In the genomic region with DNA sequence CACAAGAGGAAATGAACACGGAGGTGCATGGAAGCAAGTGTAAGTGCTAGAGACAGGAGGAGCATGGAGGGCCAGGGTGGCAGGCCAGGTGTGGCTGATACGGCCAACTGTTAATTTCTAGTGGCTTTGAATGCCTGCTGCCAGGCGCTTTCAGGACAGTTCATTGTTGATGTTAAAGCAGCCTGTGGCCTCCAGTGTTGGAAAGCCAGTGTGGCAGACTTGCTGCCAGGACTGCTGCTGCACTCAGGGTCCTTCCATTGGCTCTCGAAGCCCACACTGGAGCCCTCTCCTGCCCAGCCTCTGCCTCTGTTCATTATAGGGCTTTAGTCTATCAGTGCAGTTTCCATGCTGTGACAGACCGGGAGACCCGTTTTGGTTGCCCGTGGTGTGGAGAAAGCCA, we compare ENCODE assay signal across 19 mouse cellular contexts. TPM values are rescaled to one million over a fixed set of nuclear protein-coding genes. Genes with fewer than 3 reads are reported as not detected.
DNase-seq lines count a peak whose midpoint lies in the region; ATAC-seq lines count a peak whose summit lies in the region.
"Had no signal": no experiment of that assay in that cellular context is flagged by ENCODE, and none has a peak within 500 bp of the region (broad histone marks: within the 10 kb centered on the region; RNA-seq: fewer than 3 reads in every experiment).

No protein-coding gene starts in this region.

- intact Hi-C loops in heart, postnatal 14 days (cut with DNase I) = loop anchor here (10.0 kb wide), 1 partner anchor 246 kb away; no protein-coding TSS in a partner anchor

- H3K27ac ChIP-seq in heart, embryonic 10.5 days = 0 out of 2 replicates have a peak overlapping the region, but pooled peaks have one; percentile 13
- H3K27ac ChIP-seq in hindbrain, embryonic 13.5 days = peak overlapping the region; percentile 40; the same call in 1 of the 2 replicates
- no peak overlapping the region for H3K27ac ChIP-seq in hindbrain, embryonic 10.5 days
- H3K27ac ChIP-seq in neural tube, embryonic 13.5 days (replicated peaks) = no peak overlapping the region; the same call in 1 of the 2 replicates
- H3K27ac ChIP-seq: embryonic facial prominence, embryonic 10.5 days; kidney, postnatal 0 days; neural tube, embryonic 12.5 days had no signal

- 46% methylated on average over 7 of the region's 7 CpGs for WGBS in heart, embryonic 10.5 days
- 52% methylated on average over 7 of the region's 7 CpGs for WGBS in hindbrain, embryonic 13.5 days
- WGBS in hindbrain, embryonic 10.5 days = 67% methylated on average over 7 of the region's 7 CpGs
- WGBS in neural tube, embryonic 13.5 days = 63% methylated on average over 7 of the region's 7 CpGs

- no peak overlapping the region for H3K4me2 ChIP-seq in hindbrain, embryonic 13.5 days
- no peak overlapping the region for H3K4me2 ChIP-seq in neural tube, embryonic 13.5 days
- H3K4me2 ChIP-seq: neural tube, embryonic 12.5 days had no signal

- no peak for ATAC-seq in hindbrain, embryonic 13.5 days (ENCODE audit: low FRiP score)
- no peak for ATAC-seq in neural tube, embryonic 13.5 days (ENCODE audit: low read depth)
- ATAC-seq: liver, postnatal 0 days had no signal

- DNase-seq in heart, embryonic 10.5 days (ENCODE audit: low spot score) = no peak
- no peak for DNase-seq in heart, postnatal 14 days
- no peak for DNase-seq in hindbrain, embryonic 10.5 days (ENCODE audit: low spot score)
- no peak for DNase-seq in neural tube, embryonic 10.5 days (ENCODE audit: extremely low spot score, low spot score)
- DNase-seq in right cerebral cortex, postnatal 4 days = no peak
- DNase-seq: adrenal gland, adult 2 months; cerebellum, adult 2 months; gastrocnemius, adult 2 months; kidney, adult 11 months; layer of hippocampus, postnatal 36 days; liver, postnatal 0 days; lung, postnatal 10 days; spleen, adult 18-20 months; thymus, postnatal 36 days had no signal

- H3K4me1 ChIP-seq in heart, embryonic 10.5 days = peaks cover 77% of the 10 kb centered on the region
- H3K4me1 ChIP-seq in hindbrain, embryonic 13.5 days (replicated peaks) = peaks cover 94% of the 10 kb centered on the region
- H3K4me1 ChIP-seq in hindbrain, embryonic 10.5 days (replicated peaks) = peaks cover 76% of the 10 kb centered on the region
- H3K4me1 ChIP-seq in neural tube, embryonic 13.5 days (replicated peaks) = peaks cover 98% of the 10 kb centered on the region

- no peaks in the 10 kb centered on the region for H3K9me3 ChIP-seq in heart, embryonic 10.5 days
- no peaks in the 10 kb centered on the region for H3K9me3 ChIP-seq in hindbrain, embryonic 13.5 days
- no peaks in the 10 kb centered on the region for H3K9me3 ChIP-seq in hindbrain, embryonic 10.5 days
- no peaks in the 10 kb centered on the region for H3K9me3 ChIP-seq in neural tube, embryonic 13.5 days
- H3K9me3 ChIP-seq: embryonic facial prominence, embryonic 10.5 days; neural tube, embryonic 12.5 days had no signal

- H3K4me3 ChIP-seq in heart, embryonic 10.5 days = 0 out of 2 replicates have a peak overlapping the region, but pooled peaks have one; percentile 5
- H3K4me3 ChIP-seq in hindbrain, embryonic 13.5 days = no peak overlapping the region
- H3K4me3 ChIP-seq in hindbrain, embryonic 10.5 days = no peak overlapping the region
- no peak overlapping the region for H3K4me3 ChIP-seq in neural tube, embryonic 13.5 days
- H3K4me3 ChIP-seq: embryonic facial prominence, embryonic 10.5 days; gastrocnemius, adult 2 months; neural tube, embryonic 12.5 days had no signal

- no peaks in the 10 kb centered on the region for H3K27me3 ChIP-seq in heart, embryonic 10.5 days (ENCODE audit: insufficient read depth, poor library complexity, severe bottlenecking)
- H3K27me3 ChIP-seq in hindbrain, embryonic 13.5 days = no peaks in the 10 kb centered on the region
- H3K27me3 ChIP-seq in hindbrain, embryonic 10.5 days (ENCODE audit: insufficient read depth, poor library complexity, severe bottlenecking) = no peaks in the 10 kb centered on the region
- H3K27me3 ChIP-seq in neural tube, embryonic 13.5 days = no peaks in the 10 kb centered on the region
- H3K27me3 ChIP-seq: neural tube, embryonic 12.5 days had no signal

- H3K36me3 ChIP-seq in heart, embryonic 10.5 days = 0 out of 2 replicates have a peak, but pooled peaks cover under 1% of the 10 kb centered on the region
- H3K36me3 ChIP-seq in hindbrain, embryonic 13.5 days = peaks cover 14% of the 10 kb centered on the region
- peaks cover 19% of the 10 kb centered on the region for H3K36me3 ChIP-seq in hindbrain, embryonic 10.5 days
- H3K36me3 ChIP-seq in neural tube, embryonic 13.5 days = 0 out of 2 replicates have a peak, but pooled peaks cover 5% of the 10 kb centered on the region

- H3K9ac ChIP-seq in hindbrain, embryonic 13.5 days = no peak overlapping the region
- H3K9ac ChIP-seq in neural tube, embryonic 13.5 days = 0 out of 2 replicates have a peak overlapping the region, but pooled peaks have one; percentile 31
- H3K9ac ChIP-seq: liver, postnatal 0 days; neural tube, embryonic 12.5 days had no signal

RNA-seq across cellular contexts. Expression of a gene that starts 30.3 kb away (rescaled TPM):
- 19.0 and 24.7 TPM in 2 replicates for polyA plus RNA-seq in heart, embryonic 10.5 days (2016; fragmentation: Nextera tagmentation; extraction: Ambion mirVana)
- total RNA-seq in heart, postnatal 14 days (2021) = 100 to 1,000 TPM; 175 to 185 TPM
- polyA plus RNA-seq in hindbrain, embryonic 13.5 days (2015; fragmentation: Nextera tagmentation; extraction: Ambion mirVana) = 47.3 and 52.6 TPM in 2 replicates
- polyA plus RNA-seq in hindbrain, embryonic 10.5 days (2016; fragmentation: Nextera tagmentation; extraction: Ambion mirVana) = 38.5 and 40.1 TPM in 2 replicates
- polyA plus RNA-seq in neural tube, embryonic 13.5 days (2015; fragmentation: Nextera tagmentation; extraction: Ambion mirVana) = 49.0 and 56.3 TPM in 2 replicates

Comparison
In these comparisons a context has a peak if more than half of its experiments do, and no peak if none do; other contexts are left out.
1. H3K27ac ChIP-seq: peak in heart, embryonic 10.5 days (single experiment) and hindbrain, embryonic 13.5 days (single experiment); none in hindbrain, embryonic 10.5 days (single experiment) and neural tube, embryonic 13.5 days (single experiment).